Mouse (Mus musculus) retina, postnatal 7 days (tissue): Measurements from ENCODE around the gene Cd47.

Experiments
- DNase-seq: peaks from one replicate; pipeline ENCODE4 v3.0.0-alpha.2; 2012; ENCODE audit warnings: low read depth, low spot score

Cd47 gene

DNA sequence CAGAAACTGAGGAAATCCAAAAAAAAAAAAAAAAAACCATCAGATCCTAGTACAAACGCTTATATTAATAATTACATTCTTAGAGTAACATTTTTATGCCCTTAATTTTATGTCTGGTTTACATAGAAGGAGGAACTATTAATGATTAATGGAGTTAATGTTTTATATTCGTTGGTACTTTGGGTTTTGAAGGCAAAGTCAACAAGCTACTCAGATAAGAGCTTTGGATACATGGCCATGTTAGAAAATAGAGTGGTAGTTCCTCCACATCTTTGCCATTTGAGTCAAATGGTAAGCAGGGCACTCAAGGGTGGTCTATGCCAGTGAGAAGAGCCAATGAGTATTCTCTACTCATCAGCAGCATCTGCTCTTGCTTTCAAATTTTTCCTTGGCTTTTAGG is 66.3 kb downstream of the Cd47 start:
- no peak for DNase-seq

DNA sequence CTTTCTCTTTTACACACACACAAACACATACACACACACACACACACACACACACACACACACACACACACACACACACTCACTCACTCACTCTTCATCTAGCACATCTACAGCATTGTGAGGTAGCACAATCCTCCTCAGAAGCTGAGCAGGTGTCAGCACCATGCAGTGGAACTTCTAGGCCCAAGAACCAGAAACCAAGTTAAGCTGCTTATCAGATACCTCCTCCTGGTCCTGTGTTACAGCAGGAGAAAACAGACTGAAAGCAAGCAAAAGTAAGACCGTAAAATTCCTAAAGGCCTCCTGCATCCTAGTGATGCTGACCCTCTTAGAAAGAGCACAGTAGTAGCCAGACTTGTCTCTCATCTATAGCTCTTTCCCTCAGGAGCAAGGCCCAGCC is 67.9 kb downstream of the Cd47 start:
- DNase-seq: no peak

DNA sequence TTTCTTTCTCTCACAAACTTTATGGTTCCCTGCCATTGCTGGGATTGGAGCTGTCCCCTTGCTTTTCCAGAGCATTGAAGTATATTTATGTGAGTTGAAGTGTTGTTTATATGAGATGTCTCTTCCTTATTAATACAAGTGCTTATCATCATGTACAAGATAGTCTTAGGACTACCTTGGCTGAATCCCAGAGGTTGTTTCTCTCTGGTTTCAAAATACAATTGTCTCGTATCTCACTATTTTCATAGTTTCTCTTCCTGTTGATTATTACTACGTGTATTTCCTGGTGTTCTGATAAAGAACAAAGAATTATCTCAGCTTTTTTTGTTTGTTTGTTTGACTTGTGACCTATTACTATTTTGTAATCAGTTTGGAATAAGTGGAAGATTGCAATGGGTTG is 73.6 kb downstream of the Cd47 start:
- DNase-seq: no peak

DNA sequence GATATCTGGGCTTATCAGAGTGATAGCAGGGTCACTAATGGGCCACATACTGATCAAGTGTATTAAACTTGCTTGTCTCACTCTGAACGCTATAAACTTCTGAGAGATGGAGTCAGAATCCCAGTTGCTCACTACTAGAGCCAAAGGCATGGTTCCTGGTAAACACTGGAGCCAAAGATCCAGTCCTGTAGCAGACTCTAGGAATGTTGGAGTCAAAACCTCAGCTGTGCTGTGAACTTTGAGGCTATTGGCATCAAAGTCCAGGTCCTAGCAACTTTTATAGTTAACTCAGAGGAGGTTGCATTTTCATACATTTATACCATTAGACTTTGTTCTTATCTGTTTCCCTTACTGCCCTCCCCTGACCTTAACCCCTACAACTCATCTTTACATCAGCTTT is 74.2 kb downstream of the Cd47 start:
- no peak for DNase-seq

DNA sequence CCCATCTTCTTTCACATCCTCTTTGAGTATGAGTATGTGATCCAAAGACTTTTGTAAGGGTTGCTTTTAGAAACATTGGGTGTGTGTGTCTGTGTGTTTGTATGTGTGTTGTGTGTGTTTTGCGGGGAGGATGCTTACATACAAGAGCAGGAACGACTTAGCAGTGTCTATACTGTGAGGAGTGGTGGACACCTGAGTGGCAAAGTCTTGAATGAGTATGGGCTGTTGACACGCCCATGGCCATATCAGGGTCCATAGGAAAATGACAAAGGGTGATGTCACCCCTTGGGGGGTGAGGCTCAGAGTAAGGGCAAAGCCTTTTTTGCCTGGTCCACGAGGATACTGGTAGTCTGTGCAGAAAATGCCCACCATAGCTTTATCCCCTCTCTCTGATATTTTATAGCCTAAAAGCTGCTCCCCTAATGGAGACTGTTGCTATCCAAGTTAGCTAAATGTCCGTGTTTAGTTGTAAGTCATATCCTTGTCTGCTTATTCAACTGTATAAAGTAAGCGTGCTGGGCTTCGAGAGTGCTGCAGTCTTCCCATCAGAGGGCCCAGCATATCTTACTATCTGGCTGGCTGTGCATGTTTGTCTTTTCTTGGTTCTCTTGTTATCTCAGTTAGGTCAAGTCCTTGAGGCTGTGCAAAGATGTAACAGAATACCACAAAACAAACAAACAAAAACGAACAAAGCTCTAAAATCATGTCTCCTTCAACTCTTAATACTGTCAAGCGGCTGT is 76.1 kb downstream of the Cd47 start:
- no peak for DNase-seq

DNA sequence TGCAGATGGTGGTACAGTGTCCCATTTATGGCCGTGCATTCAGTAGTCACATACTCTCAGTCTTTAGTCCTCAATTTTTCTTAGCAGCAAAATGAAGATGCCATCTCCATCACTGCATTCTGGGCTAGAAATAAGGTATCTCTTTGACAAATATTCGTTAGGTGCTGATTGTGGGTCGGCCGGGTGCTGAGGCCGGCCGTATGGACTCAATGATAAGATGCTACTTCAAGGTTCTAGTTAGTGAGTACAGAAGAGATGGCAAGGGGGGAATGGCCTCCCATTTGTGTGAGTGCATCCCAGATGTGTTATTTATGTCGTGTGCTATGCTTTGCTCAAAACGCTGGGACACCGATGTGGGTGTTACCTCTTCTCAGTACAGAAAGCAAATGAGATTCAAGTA is 76.9 kb downstream of the Cd47 start:
- DNase-seq: no peak

DNA sequence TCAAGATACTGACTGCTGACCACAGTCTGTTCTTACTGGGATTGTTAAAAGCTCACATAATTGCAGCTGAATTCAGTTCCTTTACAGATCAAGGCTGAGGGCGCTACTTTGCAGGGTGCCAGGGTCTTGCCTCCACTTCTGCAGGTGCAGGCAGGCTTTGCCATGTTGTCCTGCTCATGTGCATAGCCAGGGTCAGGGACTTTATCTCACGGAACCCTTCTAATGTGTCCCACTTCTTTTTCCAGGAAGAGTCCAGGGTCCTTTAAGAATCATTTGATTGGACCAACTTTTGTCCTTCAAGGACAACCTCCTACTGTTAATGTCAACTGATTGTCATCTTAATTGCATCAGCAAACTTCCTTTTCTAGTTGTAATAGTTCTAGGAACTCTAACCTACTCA is 77.7 kb downstream of the Cd47 start:
- DNase-seq: no peak

DNA sequence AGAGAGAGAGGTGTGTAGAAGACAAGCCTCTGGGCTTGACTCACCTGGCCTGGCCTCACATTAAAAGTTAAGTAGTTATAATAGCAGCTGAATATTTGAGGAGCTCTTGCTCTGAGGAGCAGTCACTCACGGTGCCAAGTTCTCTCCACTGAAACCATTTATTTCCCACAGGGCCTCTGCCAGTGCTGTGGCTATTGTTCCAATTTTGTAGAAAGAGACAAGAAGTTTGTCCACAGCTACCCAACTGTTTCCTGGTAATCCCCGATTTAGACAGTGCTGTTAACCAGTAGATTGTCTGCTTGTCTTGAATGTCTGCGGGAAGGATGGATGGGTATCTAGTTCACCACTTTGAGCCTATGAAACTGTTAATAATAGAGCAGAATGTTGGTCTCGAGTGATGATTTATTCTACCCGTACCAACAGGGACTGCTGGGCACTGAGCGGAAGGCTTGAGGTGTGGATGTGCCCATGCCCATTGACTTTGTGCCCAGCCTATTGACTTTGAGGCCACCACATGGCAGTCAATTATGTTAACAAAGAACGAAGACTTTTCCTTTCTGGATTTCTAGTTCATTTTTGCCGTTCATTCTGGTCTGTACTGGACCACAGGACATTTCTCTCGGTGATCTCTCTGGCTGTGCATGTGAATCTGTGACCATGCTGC is 86.2 kb downstream of the Cd47 start:
- no peak for DNase-seq

DNA sequence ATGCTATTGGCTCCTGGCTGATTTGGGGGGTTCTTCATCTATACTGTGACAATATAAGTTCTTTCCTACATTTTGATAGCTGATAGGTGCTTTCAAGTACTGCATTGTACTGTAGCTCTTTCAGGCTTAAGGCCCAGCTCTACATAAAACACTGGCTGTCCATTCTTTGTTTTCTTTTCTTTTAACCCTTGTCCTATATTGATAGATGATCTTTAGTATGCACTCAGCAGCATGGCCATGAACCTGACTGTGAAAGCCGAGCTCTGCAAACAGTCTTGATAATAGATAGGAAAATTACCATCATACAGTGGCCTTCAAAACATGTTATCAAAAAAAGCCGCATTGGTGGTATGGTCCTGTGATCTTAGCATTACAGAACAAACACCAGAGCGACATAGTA is 87.0 kb downstream of the Cd47 start:
- no peak for DNase-seq

DNA sequence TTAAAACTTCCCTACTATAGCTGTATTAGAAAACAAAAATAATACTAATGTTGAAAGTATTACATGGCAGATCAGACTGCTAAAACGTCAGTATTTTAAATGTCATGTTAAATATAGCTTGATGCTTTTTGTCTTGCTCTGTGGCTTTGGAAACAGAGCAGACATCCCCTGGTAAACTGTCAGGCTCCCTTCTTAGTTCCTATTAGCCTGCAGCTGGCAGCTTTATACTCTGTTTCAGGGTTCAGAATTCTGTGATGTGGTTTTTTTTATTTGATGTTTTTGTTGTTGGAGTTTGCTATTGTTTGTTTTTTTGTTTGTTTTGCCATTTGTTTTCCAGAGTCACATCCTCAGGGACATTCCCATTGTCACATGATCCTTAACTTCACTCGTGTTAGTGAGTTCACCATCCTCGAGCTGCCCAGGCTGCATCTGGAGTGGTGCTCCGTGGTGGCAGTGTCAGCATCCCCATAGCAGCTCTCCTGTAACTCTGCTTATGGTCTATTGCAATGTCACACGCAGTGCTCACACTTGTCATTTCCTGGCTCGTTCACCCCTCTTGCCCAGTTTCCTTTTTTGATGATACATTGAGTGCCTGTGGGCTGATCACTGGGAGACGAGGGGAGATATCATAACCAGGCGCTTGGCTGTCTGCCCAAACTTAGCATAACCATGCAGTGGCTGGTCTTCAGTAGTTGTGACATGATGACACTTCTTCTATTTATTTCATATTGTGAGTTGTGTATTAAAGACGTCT is 87.7 kb downstream of the Cd47 start:
- no peak for DNase-seq

DNA sequence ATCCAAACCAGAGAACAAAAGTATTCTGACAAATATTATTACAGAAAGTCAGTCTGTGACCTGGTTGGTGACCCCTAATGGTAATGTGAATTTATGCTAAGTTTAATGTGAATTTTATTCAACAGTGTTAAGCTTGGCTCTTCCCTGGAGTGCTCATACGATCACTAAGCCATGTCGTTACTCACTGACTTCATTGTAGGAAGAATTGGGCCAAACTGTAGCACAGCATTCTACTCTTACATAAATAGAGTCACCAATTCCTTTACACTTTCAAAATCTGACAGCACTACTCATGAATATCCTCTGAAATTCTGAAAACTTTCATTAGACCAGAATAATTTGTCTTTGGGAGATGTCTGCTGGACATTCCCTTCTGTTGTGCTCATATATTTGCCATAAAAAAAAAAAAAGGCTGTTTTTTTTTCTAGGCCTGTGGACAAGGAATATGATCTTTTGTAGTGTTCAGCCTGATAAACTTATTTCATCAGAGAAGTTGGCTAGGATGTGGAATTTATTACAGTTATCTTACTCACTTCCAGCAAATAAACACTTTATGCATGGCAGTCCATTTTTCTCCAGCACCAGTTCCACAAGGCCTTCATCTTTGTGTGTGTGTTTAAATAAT is 88.8 kb downstream of the Cd47 start:
- DNase-seq: no peak

DNA sequence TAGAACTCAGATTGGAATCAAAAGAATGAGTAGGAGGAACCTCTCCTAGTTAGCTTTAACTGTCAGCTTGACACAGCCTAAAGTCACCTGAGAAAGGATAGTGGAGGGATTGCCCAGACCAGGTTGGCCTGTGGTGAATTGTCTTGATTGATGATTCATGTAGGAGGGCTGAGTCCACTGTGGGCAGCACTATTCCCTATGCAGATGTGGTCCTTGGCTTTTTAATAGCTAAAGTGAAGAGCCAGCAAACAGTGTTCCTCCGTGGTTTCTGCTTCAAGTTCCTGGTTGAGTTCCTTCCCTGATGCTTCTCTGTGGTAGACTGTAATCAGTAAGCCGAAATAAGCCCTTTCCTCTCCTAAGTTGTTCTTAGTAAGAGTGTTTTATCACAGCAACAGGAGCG is 91.9 kb downstream of the Cd47 start:
- no peak for DNase-seq

DNA sequence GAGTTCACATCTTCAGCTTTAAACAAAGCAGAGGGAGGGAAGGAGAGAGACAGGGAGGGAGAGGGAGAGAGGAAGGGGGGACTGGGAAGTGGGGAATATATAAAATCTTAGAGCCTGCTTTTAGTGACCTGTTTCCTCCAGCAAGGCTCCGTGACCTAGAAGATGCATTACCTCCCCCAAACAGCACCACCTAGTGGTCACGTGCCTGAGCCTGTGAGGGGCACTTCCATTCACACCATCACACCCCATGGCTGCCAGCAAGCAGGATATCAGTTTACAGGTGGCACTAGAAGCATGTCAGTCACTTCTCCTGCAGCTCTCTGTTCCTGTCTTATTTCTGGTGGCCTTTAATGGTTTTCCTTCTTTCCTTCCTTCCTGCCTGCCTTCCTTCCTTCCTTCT is 92.6 kb downstream of the Cd47 start:
- DNase-seq: no peak

DNA sequence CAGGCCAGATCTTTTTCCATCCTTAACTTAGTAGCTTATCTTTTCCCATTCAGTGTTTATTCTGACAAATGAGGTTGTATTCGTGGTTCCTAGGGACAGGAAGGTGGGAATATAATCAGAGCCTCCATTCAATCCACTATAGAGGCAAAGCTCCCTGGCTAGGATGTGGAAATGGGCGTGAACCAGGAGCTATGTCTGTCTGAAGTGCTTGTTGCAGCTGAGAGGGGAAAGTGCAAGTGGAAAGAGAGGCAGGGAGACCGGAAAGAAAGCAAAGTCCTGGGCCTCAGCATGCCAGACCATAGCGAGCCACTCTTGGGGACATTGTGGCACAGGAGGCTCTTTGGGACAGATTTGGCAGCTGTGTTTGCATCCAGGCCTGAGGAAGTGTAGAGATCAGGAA is 94.3 kb downstream of the Cd47 start:
- no peak for DNase-seq

DNA sequence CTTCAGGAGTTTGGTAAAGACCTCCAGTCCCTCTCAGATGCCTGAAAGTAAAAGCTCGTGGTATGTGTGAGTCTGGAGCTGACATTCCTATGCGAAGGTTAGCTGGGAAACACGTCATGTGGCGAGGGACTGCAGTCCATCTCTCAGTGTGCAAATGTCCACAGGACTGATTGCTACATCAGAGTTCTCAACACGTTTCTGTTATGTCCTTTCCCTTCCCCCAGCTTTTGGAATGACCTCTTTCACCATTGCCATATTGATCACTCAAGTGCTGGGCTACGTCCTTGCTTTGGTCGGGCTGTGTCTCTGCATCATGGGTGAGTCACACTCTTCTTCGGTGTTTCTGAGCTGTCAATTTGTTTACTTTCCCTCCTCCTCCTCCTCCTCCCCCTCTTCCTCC is 95.8 kb downstream of the Cd47 start:
- no peak for DNase-seq

DNA sequence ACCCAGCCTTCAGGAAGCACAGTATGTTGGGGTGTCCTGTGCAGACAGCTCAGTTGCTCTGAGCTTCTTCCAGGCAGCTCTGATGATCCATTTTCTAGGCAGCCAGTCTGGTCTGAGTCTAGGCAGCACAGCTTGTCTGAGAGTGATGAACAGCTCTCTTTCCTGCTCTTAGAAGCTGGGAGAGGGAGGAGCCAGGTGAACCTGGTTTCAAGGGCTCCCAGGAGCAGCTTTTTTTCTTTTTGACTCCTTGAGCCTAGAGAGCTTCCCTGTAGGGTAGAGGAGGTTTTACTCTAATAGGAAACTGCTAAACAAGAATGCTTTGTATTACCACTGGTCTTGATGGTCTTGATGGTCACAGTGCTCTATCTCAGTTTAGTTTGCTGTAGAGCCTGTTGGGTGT is 101.1 kb downstream of the Cd47 start:
- DNase-seq: no peak

DNA sequence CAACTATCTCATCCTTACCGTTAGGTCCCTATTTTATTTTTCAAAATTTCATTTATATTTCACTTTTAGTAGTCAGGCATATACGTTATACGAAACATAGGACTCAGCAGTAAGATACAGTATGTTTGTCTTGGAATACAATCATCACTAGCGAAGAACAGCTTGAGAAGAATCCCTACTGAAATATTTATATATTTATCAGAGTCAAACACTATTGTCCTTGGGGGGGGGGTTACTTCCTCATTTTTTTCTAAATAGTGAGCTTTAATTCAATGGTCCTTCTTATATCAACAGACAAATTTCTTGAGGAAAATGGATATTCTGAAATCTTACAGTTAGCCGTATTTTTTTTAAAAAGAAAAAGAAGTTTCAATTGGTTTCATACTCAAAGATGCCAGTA is 101.8 kb downstream of the Cd47 start:
- no peak for DNase-seq

DNA sequence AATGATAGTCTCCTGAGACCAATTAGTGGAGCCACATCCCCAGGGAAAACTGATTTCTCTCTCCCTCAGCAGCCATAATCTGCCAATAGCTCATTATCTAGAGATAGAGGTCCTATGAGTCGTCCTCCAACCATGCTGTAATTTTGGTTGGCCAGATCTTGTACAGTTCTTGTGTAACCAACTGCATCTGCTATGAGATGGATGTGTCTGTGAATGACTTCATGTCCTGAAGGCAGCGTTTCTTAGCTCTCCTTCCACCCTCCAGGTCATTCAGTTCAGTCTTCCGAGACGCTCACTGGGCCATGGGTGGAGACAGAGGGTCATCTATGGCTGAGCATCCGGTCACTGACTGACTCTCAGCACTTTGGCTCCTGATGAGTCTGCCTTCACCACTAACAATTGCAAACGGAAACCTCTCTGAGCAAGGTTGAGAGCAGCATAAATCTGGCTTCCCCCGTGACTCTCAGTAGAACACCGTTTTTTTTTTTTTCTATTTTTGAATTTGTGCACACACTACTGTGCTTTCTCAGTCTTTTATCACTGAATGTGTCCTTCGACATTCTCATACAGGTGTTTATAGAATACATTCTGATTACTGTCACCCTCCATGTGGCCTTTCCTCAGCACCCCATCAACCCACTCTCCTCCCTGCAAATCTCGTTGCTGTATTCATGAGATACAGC is 104.1 kb downstream of the Cd47 start:
- no peak for DNase-seq

DNA sequence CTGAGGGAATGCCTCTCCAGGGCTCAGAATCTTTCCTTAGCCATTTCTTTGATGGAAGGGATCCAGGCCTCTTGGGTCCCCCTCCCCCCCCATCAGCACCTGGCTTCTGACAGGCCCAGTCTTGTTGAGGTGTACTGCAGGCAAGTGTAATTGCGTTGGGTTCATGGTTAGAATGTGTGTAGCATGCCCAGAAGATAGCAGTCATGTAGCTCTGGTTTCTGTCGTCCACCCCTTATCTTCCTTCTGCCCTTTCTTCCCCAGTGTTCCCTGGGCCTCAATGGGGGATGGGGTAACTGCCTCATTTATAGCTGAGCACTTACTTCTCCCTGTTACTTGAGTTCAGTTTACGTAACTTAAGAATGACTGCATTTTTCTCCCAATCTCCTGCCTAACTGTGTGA is 104.7 kb downstream of the Cd47 start:
- no peak for DNase-seq

DNA sequence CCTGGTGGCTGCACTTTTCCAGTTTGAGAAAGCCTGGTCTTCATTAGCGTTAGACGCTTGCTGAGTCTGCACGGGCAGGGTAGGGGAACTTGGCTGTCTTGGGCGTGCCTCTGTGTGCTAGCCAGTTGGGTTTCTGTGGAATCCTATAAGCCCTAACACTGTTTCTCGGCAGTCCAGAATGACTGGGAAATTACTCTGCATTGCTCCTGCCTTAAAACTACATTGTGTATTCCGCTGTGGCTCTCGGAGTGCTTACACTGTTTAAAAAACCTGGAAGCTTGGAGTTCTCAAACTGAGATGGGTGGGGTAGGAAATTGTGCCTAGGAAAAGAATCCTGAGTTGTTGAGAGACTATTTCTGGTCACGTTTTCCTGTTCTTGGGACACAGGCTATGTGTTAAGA is 105.3 kb downstream of the Cd47 start:
- DNase-seq: no peak

DNA sequence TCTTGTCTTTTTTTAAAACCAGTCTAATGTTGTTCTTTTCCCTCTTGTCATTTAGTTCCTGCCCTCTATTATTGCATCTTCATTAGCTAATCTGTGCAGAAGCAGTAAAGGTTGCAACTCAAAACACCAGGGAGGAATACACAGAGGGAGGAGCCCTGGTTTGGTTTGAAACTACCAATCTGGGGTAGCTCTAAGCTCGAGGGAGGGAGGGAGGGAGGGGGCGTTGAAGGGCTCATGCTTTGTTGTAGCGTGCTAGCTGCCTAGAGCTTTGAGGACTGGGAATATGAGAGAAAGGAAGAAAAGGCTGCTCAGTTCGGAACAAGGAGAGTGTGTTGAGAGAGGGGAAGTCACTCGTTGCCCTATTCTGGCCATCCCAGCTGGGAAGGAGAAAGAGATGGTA is 105.7 kb downstream of the Cd47 start:
- no peak for DNase-seq

DNA sequence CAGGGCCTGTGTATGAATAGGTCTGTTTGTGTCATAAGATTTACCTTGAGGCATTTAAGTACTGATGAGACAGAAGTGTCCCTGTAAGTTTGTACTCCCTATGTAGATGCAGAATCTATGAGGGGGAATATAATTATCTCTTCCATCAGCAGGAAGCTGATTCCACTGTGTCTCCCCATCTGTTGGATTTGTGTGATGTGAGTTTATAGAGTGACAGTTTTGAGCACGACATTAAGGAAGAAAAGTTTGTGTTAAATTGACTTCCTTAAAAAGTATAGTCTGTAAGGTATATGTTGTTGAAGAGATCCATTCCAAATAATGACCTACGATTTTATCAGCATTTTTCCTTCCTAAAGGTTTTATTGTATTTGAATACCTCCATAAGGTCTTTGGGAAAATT is 106.6 kb downstream of the Cd47 start:
- no peak for DNase-seq
